Mouse (Mus musculus) NIH3T3 (cell line): ENCODE measurements around the gene Rasl11a.

ENCODE experiments used
- DNase-seq: peaks from one replicate; pipeline ENCODE4 v3.0.0-alpha.2; 2012; ENCODE audit warnings: low read depth

Rasl11a gene

DNA sequence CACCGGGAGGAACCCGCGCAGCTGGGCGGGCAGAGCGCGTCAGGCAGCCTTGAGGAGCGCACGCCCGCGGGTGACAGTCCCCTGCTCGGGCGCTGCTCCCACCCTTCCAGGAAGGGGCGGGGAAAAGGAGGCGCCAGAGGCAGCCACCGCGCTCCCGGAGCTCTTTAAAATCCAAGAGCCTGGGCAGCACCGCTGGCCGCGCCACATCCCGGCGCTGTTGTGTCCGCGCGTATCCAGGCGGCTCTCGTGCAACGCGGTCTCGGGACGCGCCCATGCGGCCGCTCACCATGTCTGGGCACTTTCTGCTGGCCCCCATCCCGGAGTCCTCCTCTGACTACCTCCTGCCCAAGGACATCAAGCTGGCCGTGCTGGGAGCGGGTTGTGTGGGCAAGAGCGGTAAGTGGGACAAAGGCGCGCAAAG is at the start of gene Rasl11a:
TSS of gene Rasl11a (plus strand) at position 127 of the 421 bp plus-strand sequence.
- DNase-seq, result peak; percentile 90

DNA sequence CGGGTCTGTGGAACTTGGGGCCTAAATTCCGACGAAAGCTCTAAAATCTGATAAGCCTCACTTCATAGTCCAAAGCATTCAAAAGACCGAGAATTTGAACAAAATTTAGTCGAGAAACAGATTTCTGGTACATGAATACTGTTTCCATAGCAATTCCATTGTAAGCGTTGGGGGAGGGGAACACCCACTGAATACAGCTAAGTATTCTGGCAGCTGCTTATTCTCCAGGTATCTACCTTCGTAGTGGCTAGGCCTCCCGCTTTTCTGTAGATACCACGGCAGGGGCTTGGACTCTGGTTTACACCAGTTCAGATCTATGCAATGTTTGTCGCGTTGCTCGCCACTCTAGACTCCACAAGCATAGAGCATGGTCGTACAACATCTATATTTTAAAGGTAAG is 49.1 kb upstream of the Rasl11a start:
- DNase-seq, result no peak

DNA sequence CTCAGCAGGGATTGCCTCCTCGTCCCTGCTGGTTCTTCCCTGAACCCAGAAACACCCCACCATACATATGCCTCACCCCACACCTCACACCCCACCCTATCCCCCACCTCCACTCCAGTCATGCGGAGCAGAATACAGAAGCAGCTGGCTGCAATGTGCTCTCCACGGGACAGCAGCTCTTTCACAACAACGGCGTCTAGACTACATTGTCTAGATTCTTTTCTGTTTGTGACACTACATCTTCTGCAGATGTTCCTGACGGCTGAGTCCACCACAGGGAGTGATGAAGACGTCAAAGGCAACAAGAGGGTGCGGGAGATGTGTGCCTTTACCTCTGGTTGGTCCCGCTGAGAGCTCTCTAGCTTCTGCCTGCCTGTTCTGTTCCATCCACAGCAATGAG is 46.8 kb upstream of the Rasl11a start:
- peak; percentile 21 for DNase-seq

DNA sequence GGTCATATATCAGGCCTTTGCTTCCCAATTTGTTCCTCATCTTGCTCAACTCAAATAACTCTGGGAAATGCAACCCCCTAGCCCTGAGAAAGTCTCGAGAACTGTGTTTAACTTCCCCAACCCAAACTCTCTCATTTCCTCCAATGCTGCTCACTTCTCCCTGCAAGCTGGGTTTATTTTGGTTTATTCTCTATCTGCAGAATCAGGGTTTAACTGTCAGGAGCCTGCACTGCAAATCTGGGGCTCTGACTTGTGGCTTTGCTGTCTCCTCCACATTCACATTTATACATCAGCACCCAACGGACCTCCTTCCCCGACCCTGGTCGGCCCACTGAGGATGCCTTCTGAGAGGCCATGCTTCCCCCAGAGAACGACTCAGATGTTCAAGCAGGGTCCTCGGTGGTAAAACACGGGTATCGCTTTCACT is 38.9 kb upstream of the Rasl11a start:
- DNase-seq, result no peak

DNA sequence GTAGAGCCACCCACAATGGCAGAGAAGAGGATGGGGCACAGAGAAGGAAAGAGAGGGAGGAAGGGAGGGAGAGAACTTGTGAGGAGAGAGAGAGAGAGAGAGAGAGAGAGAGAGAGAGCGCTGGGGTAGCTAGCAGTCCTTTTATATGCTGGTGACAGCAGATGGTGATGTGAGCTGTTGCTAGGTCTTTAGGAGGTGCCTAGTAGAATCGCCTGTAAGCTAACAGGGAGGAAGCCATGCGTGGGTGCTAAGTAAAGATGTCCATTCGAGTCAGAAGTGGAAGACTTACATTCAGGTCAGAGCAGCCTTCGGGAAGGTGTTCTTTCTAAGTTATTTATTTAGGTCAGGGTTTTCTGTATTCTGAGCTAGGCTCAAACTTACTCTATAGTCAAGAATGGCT is 34.9 kb upstream of the Rasl11a start:
- no peak for DNase-seq

DNA sequence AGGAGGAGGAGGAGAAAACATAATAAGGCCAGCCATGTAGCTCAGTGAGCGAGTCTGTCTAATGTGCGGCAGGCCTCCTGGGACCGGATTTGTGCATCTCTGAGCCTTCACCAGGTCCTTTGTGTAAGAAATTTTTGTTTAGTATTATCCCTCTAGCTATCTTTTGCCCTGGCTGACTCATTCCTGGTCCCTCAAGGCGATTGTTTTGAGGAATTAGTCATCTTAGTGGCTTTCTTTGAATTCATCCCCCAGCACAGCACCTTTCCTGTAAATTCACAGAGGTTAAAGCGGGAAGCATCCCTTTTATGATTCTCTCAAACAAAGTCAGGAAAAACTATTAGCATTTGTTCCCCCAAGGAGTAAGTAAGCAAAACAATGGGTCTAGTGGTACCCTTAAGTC is 32.0 kb upstream of the Rasl11a start:
- DNase-seq, result no peak

DNA sequence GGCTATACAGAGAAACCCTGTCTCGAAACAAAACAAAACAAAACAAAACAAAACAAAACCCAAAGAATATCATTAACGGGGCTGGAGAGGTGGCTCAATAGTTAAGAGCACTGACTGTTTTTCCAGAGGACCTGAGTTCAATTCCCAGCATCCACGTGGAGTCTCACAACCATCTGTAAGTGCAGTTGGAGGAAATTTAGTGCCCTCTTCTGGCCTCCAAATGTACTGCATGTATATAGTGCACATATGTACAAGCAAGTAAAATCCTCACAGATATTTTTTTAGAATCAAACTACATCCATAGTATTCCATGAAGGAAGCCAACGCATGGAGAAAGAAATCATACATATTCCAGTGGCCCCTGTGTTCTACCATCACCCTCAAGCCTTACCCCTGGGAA is 31.4 kb upstream of the Rasl11a start:
- DNase-seq, result no peak

DNA sequence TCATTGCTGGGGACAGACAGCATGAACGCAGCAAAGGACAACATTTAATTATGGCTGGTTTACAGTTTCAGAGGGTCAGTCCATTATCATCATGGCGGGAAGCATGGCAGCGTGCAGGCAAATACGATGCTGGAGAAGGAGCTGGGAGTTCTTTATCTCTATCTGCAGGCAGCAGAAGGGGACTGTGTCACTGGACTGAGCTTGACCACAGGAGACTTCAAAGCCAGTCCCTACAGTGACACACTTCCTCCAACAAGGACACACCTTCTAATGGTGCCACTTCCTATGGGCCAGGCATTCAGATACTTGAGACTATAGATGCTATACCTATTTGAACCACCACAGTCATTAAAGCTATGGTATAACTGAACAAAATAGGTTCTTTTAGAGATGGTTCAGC is 29.5 kb upstream of the Rasl11a start:
- no peak for DNase-seq

DNA sequence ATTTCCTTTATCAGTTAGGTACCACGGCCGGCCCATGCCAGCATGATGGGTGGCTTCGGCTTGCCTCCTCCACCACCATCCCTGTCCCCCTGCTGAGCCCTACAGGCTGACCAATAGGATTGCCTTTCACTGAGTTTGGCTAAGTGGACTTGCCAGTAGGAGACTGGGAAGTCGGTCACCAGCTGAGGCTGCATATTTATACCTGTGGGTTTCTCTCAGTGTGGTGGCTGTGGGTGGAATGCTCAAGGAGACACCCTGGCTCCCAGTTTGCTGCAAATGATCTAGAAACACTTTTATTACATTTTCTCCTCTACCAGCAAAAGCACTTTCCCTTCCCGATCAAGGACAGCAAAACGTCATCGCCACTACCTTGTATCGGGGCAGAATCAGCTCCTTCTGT is 27.3 kb upstream of the Rasl11a start:
- no peak for DNase-seq

DNA sequence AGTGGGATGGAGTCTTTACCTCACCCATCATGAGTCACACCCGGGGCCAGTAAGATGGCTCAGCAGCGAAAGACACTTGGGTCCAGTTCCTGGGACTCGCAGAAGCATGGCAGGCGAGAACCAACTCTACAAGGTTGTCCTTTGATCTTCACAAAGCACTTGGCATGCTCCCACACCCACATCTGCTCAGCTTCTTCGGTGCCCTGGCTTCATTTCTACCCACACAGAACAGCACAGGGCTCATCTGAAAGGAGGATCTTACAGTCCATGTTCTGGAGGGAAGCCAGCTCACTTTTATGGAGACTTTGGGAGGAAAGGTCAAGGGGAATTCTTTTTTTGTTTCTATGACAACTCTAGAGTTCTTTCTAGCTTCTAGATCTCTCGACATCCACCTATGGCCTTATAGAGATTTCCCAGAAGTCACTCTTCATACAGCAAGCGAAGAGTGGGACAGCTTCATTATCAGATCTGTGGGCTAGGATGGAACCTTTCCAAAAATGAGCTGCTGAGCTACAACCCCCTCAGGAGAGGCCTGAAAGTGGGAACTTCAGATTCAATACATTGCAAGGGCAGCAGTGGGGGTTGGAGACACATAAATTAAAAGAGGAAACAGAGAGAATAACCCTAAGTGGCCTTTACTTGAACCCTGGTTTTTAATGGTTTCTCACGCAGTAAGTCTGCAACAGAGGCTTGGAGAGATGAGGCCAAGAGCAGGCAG is 25.8 kb upstream of the Rasl11a start:
- no peak for DNase-seq

DNA sequence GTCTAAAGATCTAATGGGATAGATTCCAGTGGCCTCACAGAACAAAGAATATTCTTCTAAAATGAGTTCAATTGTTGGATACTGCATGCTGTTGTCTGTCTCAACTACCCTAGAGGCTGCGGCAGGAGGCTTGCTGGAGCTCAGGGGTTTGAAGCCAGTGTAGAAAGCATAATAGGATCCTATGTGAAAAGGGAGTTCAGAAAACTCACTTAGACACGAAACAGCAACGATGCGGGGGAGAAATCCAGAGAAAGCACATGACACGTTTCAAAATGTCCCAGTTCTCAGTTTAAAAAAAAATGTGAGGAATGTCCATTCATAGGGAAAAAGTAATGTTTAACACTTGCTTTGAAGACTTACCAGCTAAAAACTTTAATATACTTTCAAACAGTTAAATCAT is 21.9 kb upstream of the Rasl11a start:
- DNase-seq, result no peak

DNA sequence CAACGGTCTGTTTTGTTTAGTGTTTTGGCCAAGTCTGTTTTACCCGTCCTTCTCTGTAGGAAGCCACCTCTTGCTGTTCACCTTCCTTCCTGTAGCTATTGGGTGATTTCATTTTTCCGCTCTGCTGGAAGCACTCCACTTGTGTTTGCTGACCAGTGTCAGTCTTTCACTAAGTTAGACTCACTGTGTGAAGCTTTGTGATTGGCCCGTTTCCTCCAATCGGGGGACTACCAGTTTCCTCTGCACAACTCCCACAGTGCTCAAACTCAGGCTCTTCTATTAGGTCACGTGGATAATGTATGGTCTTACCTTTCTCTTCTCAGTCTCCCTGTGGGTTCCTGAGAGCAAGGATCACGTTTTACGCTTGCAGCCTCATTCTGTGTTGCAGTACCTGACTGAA is 15.3 kb upstream of the Rasl11a start:
- DNase-seq, result no peak

DNA sequence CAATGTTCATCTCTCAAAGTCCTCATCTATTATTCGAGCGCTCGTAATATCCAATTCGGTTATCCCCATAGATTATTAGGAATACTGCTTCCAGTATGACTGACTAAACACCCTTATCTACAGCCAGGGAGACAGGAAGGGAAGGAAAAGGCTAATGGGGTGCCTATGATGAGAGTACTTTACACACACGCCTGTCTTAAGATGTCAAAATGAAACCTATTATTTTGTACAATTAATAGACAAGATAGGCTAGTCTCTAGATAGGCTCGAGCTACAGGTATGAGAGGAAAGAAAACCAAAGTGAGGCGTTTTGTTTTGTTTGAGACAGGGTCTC is 12.5 kb upstream of the Rasl11a start:
- DNase-seq, result no peak

DNA sequence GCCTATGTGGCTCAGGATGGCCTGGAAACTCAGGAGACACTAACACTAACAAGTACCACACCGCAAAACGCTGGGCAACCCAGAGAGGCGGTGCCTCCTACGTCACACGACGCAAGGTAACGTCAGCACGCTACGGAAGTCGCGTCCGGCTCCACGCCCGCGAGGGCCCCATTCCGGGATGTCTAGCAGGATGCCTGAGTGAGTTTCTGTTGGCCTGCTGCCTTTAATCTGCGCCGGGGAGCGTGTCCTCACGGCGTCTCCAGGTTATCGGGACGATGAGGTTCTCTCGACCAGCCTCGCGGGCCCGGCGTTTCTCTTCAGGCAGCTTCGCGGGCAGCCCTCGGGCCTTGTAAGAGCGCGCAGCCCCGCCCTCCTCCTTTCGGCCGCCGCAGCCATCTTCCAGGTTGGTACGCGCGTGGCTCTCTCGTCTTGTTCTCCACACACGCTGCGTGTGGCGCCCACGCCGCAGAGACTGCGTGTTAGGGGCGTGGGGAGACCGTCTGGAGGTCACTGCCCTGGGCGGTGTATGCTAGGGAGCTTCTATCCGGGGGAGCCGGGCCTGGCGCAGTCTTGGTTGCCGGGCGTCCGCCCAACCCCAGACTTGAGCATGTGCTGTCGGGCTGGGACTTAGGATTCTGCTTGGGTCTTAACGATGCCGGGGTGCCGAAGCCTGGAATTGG is 12.0 kb upstream of the Rasl11a start, which contains the start of gene Rpl21:
TSS of gene Rpl21 (plus strand) at position 122 of the 680 bp plus-strand sequence.
- DNase-seq, result peak; percentile 97

DNA sequence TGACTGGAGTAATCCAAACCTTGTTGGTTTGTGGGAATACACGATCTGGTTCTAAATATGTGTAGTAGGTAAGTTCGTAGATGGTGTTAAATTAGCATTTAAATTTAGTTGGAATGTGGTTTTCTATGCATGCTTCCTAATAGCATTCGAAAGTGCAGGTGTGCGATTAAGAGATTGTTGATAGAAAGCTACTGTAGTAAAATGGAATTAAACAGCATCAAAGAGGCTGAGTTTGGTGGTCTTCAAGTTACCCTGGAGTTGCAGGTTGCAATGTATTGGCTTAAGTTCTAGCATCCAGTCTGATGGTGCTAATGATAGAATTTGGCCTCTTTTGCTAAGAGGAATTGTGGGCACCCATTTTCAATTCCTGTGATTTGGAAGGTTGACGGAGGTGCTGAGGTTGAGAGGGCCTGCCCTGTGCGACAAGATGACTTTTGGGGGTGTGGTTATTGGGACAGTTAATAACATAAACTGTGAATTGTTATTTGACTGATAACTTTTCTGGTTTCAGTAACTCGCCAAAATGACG is 11.1 kb upstream of the Rasl11a start:
- DNase-seq, result no peak

DNA sequence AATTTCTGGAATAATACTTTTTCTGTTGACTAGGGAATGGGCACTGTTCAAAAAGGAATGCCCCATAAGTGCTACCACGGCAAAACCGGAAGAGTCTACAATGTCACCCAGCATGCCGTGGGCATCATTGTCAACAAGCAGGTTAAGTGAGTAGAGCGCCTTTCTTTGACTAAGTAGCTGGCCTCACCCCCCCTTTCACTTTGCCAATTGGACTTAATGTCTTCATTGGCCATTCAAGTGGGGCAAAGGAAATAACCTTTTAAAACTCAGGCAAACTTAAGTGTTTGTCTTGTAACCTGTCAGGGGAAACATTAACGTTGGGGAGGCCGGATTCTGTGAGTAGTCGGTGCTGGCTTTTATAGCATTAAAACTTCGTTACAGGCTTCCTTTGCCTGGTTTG is 9.9 kb upstream of the Rasl11a start:
- no peak for DNase-seq

DNA sequence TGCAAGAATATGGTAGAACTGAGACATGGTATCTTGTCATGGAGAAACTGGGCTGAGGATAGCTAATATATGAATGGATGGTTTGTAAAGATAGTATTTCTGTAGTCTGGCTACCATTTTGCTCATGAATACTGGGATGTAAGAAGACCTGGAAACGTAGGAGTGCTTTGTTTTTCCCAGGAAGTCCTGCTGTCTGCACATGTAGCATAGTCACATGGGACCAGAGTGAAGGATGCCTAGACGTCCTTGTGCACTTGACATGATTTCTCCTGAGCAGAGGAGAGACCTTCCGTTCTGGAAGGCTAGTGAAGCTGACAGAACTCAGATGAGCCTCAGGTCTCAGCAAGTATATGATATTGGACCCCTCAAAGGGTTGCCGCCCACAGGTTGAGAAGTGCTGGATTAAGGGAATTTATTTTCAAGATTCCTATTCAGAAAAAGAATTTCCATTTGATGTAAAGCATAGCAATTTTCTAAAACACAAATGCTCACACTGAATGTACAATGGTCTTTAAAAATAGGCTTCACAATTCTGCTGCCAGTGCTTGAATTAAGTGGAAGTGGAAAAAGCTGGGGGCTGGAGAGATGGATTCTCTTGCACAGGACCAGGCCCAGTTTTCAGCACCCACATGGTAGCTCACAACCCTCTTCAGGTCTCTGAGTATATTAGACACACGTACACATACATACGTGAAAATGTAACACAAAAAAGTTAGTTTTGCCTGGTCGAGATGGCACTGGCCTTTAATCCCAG is 6.7 kb upstream of the Rasl11a start:
- no peak for DNase-seq

DNA sequence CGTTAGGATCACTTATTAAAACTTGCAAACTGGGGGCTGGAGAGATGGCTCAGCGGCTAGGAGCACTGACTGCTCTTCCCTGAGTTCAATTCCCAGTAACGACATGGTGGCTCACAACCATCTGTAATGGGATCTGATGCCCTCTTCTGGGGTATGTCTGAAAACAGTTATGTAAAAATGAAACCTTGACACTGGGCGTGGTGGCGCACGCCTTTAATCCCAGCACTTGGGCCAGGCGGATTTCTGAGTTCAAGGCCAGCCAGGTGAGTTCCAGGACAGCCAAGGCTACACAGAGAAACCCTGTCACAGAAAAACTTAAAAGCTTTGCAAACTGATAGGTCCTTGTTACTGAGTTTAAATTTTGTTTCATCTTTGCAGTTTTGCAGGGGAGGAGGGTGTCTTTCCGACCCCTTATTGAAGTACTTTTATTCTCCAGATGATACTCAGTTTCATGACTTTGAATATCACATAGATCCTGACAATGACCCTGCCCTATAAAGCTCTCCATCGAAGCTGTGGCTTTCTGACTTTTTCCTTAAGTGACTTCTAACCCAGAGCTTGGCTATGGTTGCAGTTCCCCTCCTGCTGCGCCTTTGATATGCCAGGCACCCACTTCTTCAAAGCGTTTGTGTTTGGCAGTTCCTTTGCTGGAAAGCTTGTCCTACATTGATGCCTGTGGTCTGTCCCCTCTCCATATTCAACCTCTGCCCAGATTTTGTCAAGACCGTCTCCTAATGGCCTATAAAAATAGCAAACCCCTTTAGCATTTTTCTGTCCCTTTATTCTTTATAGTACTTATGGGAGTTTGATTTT is 5.8 kb upstream of the Rasl11a start:
- no peak for DNase-seq

DNA sequence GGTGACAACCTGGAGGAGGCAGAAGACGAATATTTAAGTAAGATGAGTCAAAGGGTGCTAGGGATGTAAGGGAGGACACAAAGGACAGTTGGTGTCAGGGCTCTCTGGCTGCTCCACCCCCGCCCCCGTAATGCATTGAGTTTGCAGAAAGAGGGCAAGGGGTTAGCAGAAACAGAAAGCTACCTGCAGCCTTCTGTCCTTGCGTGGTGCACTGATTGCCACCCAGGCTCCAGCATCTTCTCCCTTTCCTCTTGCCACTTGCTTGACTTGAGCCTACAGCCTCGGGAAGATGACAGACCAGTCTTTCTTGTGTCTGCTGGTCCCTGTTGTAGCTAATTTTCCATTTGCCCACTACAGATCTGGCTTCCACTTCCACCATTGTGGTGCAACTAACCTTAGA is 5.1 kb upstream of the Rasl11a start:
- DNase-seq, result no peak

DNA sequence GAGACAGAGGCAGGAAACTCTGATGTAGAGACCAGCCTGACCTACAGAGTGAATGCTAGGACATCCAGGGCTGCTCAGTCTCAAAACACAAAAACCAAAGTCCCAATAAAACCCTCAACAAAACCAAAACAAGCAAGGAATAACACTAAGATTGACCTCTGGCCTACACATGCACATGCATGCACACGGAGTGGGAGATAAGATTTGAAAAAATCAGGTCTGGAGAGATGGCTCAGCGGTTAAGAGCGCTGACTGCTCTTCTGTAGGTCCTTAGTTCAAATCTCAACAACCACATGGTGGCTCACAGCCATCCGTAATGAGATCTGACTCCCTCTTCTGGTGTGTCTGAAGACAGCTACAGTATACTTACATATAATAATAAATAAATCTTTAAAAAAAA is 4.4 kb upstream of the Rasl11a start:
- no peak for DNase-seq

DNA sequence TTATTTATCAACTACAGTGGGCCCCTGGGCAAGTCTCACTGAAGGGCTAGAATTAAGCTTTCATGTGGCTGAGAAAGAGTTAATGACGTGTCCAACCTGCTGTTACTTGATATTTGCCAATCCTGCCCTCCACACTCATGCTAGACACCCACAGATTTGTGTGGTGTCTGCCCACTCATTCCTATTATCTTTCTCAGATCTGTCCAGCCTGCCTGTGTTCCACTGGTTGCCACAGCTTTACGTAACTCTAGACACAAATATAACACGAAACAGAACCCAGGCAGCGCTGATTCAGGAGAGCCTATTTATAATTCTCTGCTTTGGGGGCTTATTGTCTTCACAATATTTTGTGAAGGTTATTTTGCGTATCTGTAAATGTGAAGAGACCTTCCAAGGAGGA is 3.6 kb upstream of the Rasl11a start:
- DNase-seq, result peak; percentile 42

DNA sequence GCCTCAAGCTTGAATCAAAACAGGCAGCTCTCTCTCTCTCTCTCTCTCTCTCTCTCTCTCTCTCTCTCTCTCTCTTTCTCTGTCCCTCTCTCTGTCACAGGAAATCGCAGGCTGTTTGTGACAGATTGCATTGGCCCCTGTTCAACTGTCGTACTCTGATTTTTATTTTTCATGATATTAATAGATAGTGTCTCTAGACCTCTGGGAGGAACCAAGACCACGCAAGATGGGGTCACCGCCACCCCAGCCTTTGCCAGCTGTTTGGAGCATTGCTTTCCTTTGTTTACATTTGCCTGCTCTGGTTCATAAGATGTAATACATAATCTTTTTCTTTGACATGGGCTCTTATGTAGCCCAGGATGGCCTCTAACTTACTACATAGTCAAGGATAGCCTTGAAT is 2.9 kb upstream of the Rasl11a start:
- DNase-seq, result no peak
